Mouse (Mus musculus) C2C12 (cell line): ENCODE results near the gene Rab3gap2. TPM values are rescaled to one million over a fixed set of nuclear protein-coding genes. Genes with fewer than 3 reads are reported as not detected.

Source experiments
- H3K27me3 ChIP-seq: one replicate; pipeline ENCODE4 v1.6.1; 2011; ENCODE audit not compliant: control insufficient read depth, insufficient read depth, insufficient read length
- H3K36me3 ChIP-seq: one replicate; pipeline ENCODE4 v1.6.1; 2011; ENCODE audit not compliant: control insufficient read depth, insufficient read depth
- H3K4me3 ChIP-seq: one replicate; pipeline ENCODE4 v1.5.1; 2011; ENCODE audit warnings: mild to moderate bottlenecking, control low read depth; ENCODE audit not compliant: poor library complexity, insufficient read depth, severe bottlenecking
- H3K79me2 ChIP-seq: one replicate; pipeline ENCODE4 v1.6.1; 2011; ENCODE audit not compliant: control insufficient read depth, insufficient read depth
- H3K79me3 ChIP-seq: one replicate; pipeline ENCODE4 v1.6.1; 2011; ENCODE audit warnings: low read depth, control low read depth
- H3ac ChIP-seq: one replicate; pipeline ENCODE3; 2011; ENCODE audit warnings: low read depth; ENCODE audit not compliant: control insufficient read depth, insufficient read length
- CEBPB ChIP-seq: IDR thresholded peaks from one replicate; pipeline ENCODE4 v1.6.1; 2011; ENCODE audit warnings: low read depth, mild to moderate bottlenecking, control low read depth, moderate library complexity
- CTCF ChIP-seq: IDR thresholded peaks from one replicate; pipeline ENCODE4 v1.5.1; 2011; ENCODE audit not compliant: control insufficient read depth, insufficient read depth, insufficient read length
- FOSL1 ChIP-seq: IDR thresholded peaks from one replicate; pipeline ENCODE4 v1.8.0; 2011; ENCODE audit warnings: mild to moderate bottlenecking, low read length; ENCODE audit not compliant: poor library complexity, insufficient read depth, severe bottlenecking
- MAX ChIP-seq: IDR thresholded peaks from one replicate; pipeline ENCODE4 v1.6.1; 2011; ENCODE audit warnings: mild to moderate bottlenecking, control low read depth
- MYOD1 ChIP-seq: IDR thresholded peaks from one replicate; pipeline ENCODE4 v1.6.1; 2011; ENCODE audit warnings: low read depth; ENCODE audit not compliant: control insufficient read depth, insufficient read length
- MYOG ChIP-seq: IDR thresholded peaks from one replicate; pipeline ENCODE4 v1.6.1; 2011; ENCODE audit not compliant: control insufficient read depth, insufficient read length; ENCODE audit errors: extremely low read depth
- USF1 ChIP-seq: IDR thresholded peaks from one replicate; pipeline ENCODE4 v1.6.1; 2011; ENCODE audit warnings: low read depth, mild to moderate bottlenecking, control low read depth, moderate library complexity
- polyA plus RNA-seq: library from polyadenylated mRNA; unstranded; fragments of >200 nt; fragmentation: generic; extraction: Trizol; gene quantifications from one replicate; pipeline ENCODE4 v1.2.1, GENCODE M21; 2012; ENCODE audit warnings: missing spikeins

Rab3gap2 gene
- polyA plus RNA-seq, 1 experiment = 24.1 TPM

DNA sequence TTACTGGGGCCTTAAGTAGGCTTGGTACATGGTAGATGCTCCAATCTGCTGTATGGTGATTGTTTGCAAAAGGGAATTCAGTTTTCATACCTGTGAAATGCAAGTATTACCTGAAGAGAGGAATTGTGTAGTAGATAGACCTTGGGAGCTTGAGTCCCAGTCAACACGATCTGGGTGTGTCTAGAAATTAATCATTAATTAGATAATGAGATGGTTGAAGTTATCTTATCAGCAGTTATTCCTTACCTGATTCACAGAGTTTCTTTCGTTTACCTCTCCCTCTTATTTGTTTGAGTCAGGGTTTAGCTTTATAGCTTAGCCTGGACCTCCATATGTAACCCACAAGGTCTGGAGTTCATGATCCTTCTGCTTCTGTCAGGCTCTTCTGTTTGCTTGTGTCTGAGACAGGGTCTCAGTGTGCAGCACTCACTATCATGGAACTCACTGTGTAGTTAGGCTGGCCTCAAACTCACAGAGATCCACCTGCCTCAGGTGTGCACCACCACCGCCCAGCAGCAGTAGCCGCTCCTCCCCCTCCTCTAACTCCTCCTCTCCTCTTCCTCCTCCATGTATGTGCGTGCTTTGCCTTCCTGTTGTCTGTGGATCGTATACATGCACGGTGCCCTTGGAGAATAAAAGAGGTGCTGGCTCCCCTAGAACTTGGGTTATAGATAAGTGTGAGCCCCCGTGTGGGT, 66.6 kb downstream of the Rab3gap2 start:
- Histone ChIP-seq H3K36me3 (peaks cover 51% of the 10 kb centered on the region), H3K4me3 (no peak overlapping the region), H3ac (no peak overlapping the region), H3K79me3 (no peaks in the 10 kb centered on the region), H3K27me3 (no peaks in the 10 kb centered on the region), H3K79me2 (no peaks in the 10 kb centered on the region)
- TF ChIP-seq MYOD1 = no peak
- TF ChIP-seq CEBPB = no peak
- no peak for TF ChIP-seq CTCF
- no peak for TF ChIP-seq MAX
- TF ChIP-seq FOSL1 = no peak
- TF ChIP-seq MYOG = no peak
- TF ChIP-seq USF1 = no peak

DNA sequence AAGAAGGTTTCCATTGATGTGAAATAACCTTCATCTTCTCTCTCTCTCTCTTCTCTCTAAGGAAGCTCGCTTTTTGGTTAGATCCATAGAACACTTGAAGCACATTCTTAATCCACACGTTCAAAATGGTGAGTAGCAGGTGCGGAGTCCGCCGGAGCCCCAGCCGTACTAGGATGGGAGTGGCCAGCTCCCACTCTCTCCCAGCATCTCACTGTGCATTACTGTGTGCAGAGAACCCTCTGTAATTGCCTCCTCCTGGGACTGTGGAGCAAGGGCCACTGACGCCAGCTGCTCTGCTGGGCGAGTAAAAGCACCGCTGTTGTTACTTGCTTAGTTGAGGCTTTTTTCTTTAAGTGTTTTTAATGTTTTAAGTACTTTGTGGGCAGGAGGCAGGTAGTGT, 67.5 kb downstream of the Rab3gap2 start:
- Histone ChIP-seq H3K36me3 (peaks cover 58% of the 10 kb centered on the region), H3K4me3 (no peak overlapping the region), H3K79me3 (no peaks in the 10 kb centered on the region), H3ac (no peak overlapping the region), H3K79me2 (no peaks in the 10 kb centered on the region), H3K27me3 (no peaks in the 10 kb centered on the region)
- TF ChIP-seq CTCF = no peak
- TF ChIP-seq MAX = no peak
- no peak for TF ChIP-seq FOSL1
- no peak for TF ChIP-seq MYOG
- no peak for TF ChIP-seq CEBPB
- TF ChIP-seq MYOD1 = no peak
- TF ChIP-seq USF1 = no peak

DNA sequence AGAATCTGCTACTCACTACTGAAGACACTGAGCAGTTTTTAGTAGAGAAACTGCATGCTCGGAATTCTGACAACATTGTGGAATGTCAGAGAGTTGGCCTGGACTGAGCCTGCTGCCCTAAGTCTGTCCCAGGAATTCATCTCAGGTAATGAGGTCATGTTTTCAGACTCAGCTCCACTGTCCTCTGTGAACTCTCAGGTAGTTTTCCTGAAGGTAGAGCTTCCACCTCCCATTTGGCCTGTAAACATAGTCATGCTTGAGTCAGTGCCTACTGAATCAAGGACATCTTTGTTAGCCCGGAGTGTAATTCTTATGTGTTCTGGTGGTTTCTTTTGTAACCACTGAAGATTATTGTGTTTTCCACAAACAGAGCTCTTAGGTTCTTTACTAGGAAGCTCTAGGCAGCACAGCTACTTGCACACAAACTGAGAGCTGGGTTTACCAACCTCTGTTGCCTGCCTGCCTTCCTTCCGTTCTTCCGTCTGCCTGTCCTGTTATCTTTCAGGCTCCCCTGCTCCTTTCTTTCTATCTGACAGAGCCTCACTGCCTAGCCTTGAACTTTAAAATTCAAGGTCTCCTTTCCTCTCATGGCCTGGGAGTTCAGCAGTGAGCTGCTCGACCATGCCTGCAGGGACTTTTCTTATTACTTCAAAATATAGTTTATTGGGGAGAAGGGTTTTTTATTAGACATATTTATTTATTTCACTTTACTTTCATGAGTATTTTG, 71.1 kb downstream of the Rab3gap2 start:
- no peaks in the 10 kb centered on the region for H3K79me3 ChIP-seq
- H3K36me3 ChIP-seq = peaks cover 59% of the 10 kb centered on the region
- H3ac ChIP-seq = no peak overlapping the region
- H3K4me3 ChIP-seq = no peak overlapping the region
- no peak for TF ChIP-seq MYOG
- TF ChIP-seq CTCF = no peak
- TF ChIP-seq CEBPB = no peak
- TF ChIP-seq USF1 = no peak
- TF ChIP-seq FOSL1 = no peak
- no peak for TF ChIP-seq MAX
- TF ChIP-seq MYOD1 = no peak
- H3K79me2 ChIP-seq = no peaks in the 10 kb centered on the region
- no peaks in the 10 kb centered on the region for H3K27me3 ChIP-seq

DNA sequence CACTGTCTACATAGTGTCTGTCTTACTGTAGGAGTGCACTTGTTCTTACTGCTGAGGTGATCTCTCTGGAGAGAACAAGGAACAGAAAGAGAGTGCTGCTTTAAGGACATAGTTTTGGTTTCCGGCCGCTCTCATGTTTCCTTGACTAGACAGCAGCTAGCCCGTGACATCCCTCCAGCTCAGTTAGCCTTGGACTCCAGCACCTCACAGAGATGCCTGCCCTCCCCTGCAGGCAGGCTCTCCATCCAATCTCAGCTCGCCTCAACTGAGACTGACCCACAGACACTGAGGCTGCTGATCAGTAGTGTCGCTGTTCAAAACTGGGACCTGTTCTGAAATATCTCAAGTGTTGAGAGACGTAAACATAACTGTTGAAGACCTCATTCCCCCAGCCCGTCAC, 72.1 kb downstream of the Rab3gap2 start:
- Histone ChIP-seq H3K36me3 (peaks cover 63% of the 10 kb centered on the region), H3K79me3 (no peaks in the 10 kb centered on the region), H3K27me3 (no peaks in the 10 kb centered on the region), H3ac (no peak overlapping the region), H3K4me3 (no peak overlapping the region), H3K79me2 (no peaks in the 10 kb centered on the region)
- TF ChIP-seq MYOG = no peak
- no peak for TF ChIP-seq FOSL1

DNA sequence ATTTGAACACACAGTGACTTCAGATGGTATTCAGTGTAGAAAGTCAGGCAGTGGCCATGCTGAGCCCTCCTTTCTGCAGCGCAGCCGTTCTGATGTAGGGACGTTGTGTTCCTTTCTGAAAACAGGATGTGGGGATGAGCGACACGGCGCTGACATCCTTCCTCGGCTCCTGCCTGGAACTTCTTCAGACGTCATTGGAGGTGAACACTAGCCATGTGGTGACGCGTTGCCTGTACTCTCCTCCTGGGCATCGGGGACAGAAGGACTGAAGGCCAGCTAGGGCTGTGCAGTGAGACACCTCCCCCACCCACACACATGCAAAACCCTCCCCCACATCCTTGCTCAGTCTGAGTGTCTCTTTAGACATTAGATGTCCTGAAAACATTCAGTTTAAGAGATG, 73.1 kb downstream of the Rab3gap2 start:
- TF ChIP-seq FOSL1 (no peak), MYOG (no peak), USF1 (no peak), CEBPB (no peak), CTCF (no peak), MAX (no peak), MYOD1 (no peak)
- Histone ChIP-seq H3K36me3 (peaks cover 66% of the 10 kb centered on the region), H3K27me3 (no peaks in the 10 kb centered on the region), H3K79me2 (no peaks in the 10 kb centered on the region), H3ac (no peak overlapping the region), H3K4me3 (no peak overlapping the region), H3K79me3 (no peaks in the 10 kb centered on the region)

DNA sequence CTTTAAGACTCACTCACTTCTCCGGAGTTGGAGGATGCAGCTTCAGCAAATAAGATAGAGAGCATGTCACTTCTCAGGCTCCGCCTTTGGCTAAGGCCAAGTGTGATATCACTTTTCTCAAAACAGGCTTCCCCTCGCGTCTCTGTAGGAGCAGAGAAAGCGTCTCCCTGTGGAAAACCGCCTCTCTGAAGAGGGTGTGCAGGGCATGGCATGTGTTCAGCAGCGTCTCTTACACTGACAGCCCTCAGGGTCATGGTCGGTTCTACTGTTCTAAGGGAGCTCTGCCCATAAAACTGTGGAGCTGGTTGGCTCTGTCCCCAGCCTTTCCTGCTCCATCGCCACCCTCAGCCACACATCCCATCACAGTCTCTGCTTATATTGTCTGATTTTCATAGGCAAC, 75.4 kb downstream of the Rab3gap2 start:
- no peak for TF ChIP-seq FOSL1
- TF ChIP-seq MYOG = no peak
- TF ChIP-seq MAX = no peak
- TF ChIP-seq USF1 = no peak
- no peak for TF ChIP-seq CEBPB
- TF ChIP-seq MYOD1 = no peak
- no peak for TF ChIP-seq CTCF
- Histone ChIP-seq H3K79me3 (no peaks in the 10 kb centered on the region), H3K36me3 (peaks cover 70% of the 10 kb centered on the region), H3ac (no peak overlapping the region), H3K27me3 (no peaks in the 10 kb centered on the region), H3K4me3 (no peak overlapping the region), H3K79me2 (no peaks in the 10 kb centered on the region)
